Mouse (Mus musculus) right cerebral cortex, postnatal 36 days (tissue): ENCODE measurements at regions not wholly inside any gene's neighbourhood (a gene's known extent, or its start where the extent isn't known, plus 50 kb on each side); places are given as distances from the start of the nearest gene placed in this dataset.

ENCODE experiments used
- DNase-seq, 2 experiments: peaks; one replicate each; pipeline ENCODE4 v3.0.0; 2022; ENCODE audit warnings: low spot score in 2 of 2, mixed read lengths in 1 of 2

DNA sequence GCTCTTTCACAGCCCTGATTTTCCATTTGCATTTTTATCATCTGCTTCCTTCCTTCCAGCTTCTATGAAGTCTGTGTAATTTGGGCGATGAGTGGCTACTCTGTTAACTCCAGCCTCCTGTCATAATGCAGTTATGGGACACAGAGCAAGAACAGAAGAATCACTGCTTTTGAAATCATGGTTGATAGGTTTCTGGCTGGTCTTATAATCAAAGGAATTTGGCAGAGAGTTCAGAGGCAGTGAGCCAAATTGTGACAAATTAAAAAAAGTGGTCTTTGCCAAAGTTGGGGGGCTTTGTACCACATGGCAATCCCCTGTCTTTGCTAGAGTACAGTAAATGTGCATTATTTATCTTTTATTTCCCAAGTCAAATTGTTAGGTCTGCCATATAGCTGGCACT lies 1292.6 kb downstream of the Rapgef2 start:
- no peak for DNase-seq

DNA sequence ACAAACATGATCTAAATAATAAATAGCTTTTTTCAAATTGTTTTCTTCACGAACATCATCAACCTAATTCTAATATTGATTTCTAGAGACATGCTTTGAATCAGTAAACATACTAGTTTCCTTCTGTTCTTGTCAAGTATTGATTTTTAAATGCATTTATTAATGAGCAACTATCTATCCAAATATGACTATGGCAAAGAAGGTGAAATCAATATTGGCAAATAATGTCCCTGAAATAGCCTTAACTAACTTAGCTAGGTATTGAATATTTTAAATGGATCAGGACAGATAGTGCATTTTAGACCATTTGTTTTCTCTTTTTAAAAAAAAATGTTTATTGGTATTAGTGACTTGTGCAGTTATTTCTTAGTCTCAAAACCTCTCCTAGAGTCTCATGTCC lies 1341.5 kb downstream of the Rapgef2 start:
- DNase-seq, result no peak

DNA sequence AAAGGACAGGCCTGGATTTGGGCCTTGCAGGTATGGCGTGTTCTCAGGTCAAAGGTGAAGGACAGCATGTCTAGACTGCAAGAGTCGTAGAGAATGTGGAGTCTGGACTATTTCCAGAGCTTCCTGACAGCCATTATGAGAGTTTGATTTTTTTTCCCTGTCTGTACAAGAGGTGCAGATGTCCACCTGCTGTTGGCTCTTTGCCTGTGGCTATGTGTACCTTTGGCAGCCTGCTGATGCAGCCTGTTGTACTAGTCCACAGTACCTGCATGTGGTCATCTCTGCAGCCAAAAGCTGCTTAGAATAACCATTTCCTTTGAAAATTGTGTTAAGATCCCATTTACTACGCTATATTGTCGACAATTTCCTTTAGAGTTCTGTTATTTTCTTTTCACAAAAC lies 1389.1 kb downstream of the Rapgef2 start:
- no peak for DNase-seq

DNA sequence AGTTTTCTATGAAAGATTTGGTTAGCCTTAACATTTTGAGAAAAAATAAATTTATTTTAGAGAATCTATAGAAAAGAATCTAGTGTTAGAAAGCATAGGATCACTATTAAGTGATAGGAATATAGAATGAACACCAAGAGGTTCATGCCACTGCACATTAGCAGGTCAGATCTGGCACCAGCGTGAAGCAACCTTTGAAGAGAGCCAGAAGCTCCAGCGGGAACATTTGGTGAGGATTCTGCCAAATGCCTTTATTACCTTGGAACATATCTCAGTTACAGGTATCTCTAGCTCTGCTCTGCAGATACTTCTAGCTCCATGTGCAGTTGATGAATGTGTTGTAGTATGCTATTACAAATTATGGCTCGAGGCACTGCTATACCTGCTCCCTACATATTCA lies 1398.7 kb downstream of the Rapgef2 start:
- no peak for DNase-seq

DNA sequence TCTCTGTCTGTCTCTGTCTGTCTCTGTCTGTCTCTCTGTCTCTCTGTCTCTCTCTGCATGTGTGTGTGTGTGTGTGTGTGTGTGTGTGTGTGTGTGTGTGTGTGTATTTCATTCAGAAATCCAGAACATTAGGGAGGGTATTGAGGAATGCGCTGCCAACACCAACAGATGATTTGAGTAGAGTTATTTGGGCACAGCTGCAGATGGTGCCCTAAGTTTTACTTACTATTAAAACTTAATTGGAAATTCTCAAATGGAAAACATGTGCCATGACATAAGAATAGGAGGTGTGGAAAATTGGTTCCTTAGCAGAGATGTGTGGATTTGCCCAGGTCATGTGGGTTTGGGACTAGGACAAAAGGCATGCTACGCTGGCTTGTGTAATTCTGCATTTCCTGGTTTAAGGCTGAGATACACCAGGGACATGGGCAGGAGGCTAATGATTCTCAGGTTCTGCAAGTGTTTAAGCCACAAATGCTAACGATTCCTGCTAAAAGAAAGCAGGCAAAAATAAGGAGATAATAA lies 1437.5 kb downstream of the Rapgef2 start:
- DNase-seq, result no peak

DNA sequence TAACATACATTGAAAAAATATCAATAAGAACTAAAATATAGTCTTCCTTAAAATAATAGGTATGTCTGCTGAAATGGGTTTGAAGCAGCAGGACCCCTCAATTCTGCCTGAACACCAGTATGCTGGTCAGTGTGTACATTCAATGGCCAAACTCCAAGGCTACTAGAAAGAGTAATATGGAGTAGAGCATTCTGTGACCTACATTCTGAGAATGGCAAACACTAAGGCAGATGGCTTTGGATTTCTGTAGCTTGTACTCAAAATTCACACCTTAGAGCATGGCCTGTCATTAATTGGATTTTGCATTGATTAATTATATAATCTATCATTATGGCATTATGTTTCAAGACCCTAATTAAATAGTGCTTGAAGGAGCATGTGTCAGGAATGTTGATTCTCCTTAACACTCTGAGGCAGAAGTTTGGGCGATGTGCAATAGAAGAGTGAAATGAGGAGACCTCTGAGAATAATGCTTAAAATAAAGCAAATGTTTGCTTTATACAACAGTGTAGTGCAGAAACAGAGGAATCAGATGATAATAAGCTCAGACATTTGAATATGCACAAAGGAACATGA lies 1454.0 kb downstream of the Rapgef2 start:
- no peak for DNase-seq

DNA sequence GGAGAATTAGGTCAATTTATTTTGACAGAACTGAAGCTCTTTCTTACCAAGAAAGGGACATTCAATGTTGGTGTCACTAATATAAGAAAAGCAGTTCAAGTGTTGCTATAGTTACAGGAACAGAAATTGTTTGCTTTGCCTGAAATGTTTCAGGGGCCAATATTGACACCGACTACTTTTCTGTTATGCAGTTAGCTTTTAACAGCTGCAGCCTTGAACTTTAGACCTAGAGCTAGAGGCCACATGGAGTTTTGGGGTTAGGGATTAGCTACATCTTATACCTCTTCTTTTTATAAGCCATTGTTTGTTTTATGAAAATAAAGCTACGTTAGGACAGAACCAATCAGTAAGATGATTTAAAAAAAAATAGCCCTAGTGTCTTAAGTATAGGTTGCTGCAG lies 1454.6 kb downstream of the Rapgef2 start:
- DNase-seq, result no peak

DNA sequence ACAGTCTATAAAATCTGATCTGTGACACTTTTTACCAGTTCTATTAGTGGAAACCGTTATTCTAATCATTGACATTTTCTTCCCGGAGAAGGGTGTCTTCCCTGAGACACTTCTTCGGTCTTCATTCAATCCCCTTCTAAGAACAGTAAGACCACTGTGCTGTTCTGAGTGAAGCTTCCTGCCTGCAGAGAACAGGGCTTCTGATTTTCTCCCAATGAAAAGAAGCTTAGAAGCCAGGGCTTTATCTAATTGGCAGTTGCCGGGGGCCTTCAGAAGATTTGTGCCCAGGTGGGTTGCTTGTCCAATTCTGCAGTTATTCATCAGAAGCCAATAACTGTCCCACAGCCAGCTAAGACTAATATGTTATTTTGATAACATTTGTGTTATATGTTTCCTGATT lies 1455.1 kb downstream of the Rapgef2 start:
- no peak for DNase-seq

DNA sequence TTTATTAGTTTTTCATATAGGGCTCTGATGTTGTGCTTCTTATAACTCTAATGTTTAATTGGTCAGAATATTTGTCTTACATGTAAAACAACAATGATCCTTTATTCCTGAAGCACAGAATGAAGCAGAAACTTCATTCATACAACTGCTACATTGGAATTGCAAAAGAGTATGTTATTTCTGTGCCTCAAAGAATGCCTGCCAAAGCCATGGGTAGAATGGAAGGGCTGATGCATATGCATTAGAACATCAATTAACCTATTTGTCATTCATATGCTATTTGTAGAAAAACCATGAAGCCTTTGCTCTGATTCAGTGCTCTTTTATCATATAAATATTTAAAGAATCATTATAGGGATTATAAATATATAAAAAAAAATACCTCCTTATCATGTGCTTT lies 1456.1 kb downstream of the Rapgef2 start:
- DNase-seq, result no peak

DNA sequence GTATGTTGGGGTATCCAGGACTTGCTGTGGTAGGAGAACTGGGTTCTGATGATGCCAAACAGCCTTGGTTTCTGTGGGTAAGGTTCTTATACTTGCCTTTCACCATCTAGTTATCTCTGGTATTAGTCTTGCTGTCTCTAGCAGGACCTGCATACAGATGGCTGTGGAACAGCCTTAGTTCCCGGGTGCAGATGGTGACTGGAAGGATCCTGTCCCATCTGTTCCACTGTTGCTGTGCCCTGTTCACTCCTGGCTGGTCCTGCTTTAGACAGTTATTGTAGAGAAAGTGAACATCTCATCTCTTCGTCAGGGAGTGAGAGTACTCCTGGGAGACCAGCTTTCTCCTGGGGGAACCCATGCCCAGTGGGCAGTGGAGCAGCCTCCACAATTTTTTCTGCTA lies 1485.5 kb downstream of the Rapgef2 start:
- no peak for DNase-seq

DNA sequence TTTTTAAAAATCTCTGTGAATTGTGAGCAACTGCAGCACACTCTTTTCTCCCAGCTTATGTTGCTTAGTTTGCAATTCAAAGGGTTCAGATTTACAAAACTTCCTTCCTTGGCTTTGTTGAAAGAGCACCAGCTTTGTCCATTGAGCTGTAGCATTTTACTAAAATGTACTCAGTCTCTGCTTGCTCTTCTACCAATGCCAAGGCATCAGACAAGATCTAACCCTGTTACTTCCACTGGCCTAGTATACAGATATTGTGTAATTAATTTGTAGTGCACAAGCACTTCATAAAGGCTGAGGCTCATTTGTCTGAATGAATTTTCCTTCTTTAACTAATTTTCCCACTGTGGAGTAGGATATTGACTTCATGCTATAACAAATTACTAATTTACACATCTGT lies 1504.5 kb downstream of the Rapgef2 start:
- no peak for DNase-seq

DNA sequence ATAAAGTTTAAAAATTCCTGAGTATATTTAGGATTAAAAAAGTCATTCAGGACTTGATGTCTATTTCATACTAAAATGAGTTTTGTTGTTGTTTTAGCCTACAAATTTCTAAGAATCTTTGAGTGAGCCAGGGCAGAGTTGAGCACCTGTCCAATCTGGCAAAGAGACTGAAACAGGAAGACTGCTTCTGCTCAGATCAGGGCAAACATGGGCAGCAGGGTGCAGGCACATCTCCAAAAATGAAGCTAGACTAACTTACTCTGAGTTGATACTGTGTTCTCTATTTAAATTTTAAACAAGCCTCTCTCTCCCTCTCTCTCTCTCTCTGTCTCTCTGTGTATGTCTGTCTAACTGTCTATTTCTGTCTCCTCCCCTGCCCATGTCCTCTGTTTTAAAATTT lies 1505.0 kb downstream of the Rapgef2 start:
- DNase-seq, result no peak

DNA sequence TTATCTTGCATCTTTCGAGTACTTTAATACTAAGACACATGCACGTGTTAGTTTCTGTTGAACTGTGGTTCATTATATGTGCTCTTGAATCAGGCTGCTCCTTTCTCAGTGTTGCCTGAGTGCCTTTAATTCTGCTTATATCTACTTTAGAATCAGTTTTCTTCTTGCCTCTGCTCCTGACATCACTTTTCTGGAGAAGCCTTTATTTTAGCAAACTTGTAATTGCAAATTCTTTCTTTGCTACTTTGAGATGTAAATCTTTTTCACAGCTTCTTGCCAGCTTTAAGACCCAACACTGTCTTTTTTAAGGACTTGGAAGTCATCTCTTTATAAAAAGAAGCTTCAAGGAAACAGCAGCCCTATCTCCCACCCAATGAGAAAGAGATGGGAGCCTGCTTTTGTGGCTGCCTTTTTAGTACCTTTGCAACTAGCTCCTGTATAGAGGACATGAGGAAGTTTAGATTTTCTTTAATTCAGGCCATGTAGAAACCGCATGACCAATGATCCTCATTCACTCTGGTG lies 1527.4 kb downstream of the Rapgef2 start:
- DNase-seq, result peak in 1 of 2 experiments; percentile 1

DNA sequence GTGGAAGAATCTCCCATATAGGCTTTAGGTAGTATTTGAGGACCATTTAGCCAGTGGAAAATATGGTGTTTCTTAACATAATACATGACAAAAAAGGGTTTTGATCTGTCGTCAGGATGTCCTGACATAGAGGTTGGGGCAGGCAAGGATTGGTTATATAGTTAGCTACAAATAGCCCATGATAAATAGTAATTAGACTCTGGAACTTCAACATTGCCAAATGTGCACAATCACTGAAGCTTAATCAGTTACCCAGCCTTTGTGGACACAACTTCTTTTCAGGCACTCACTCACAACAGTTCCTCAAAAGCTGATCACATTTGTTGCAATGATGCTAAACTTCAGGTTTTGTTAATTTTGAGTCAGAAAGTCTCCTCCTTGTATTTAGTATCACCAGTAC lies 1528.0 kb downstream of the Rapgef2 start:
- no peak for DNase-seq

DNA sequence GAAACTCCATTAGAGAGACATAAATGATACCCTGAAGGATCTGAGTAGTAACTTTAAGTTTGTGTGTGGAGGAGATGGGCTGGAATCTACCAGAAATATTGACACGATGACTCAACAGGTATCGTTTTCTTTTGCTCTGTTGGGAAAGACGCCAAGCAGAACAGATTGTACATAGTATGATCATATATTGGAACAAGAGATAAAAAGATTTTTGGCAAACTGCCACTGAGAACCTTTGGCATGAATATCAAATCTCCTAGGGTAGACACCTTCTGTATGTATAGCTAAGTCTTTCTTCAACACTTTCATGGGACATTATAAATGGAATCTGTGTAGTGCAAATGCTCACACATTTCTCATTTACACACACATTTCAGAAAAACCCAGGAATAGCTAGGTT lies 1544.2 kb downstream of the Rapgef2 start:
- no peak for DNase-seq

DNA sequence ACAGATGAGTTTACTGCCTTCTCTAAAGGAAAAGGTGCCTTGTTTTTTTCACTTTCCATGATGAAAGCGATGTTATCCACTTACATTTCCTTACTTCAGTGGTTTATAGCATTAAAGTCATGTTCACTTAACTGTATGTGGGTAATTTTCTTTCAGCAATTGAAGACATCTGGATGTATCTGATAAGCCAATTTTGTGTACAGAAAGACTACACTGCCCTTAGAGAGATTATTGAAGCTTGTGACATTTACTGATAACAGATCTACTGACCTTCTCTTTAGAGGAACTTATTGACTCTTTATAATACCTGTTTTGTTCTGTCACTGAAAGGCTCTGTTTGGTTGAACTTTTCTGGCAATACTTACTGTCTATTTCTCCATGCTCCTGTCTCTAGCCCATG lies 1568.5 kb downstream of the Rapgef2 start:
- no peak for DNase-seq

DNA sequence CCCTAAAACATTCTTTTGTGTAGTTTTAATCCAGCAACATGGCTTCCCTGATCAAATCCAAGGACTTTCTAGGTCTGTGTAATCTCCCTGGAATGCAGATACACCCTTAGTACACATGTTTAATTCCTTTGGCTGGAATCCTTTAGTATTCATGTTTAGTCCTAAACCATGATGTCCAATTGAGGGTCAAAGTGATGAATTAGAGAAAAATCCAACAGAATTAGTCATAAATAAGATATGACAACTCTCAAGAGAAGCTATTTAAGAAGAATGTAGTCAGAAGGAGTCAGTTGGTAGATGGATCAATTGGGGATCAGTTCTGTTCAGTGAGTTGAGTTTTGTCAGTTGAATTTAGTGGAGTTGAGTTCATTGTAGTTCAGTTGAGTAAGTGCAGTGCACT lies 1590.7 kb downstream of the Rapgef2 start:
- DNase-seq, result no peak

DNA sequence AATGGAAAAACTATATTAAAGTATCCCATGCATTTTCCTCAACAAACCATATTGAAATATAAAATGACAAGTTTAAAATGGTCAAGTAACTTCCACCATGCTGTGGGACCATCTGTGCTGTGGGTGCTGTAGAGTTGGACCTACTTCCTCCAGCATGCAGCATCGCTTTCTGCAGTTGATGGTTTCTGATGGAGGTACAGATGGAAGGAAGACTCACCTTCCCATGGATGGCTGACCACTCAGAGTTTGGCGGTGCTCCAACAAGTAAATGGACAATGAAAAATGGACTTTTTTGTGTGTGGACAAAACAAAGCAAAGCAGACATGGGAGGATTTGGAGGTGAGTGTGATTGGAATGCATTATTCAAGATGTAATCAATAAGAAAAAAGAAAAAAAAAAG lies 1592.3 kb downstream of the Fstl5 start:
- DNase-seq, result no peak

DNA sequence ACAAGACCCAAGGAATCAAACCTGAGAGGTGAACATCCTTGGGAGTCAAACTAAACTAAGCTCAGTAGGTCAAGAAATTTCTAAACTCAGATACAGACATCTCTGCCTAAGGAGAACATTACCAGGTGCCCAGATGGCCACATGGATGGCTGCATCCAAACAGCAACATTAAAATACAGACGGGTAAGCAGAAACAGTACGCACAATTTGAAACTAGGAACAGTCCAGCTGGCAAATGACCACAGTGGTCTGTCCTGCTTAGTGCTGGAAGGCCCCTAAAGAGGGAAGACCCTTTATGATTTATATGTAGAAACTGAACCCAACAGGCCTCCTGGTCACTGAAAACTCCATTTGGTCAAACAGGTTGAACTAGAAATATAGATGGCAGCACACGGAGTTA lies 1579.8 kb downstream of the Fstl5 start:
- DNase-seq, result no peak
